Mouse (Mus musculus): ENCODE results near the gene Nsun5. TPM values are rescaled to one million over a fixed set of nuclear protein-coding genes. Genes with fewer than 3 reads are reported as not detected.
A peak's percentile ranks its signal among the peaks of the same experiment; 100 is the strongest.

The Nsun5 gene
- polyA plus RNA-seq, 1 experiment from 2014 or later: 32.1 TPM

- 88% methylated on average over 7 of the region's 7 CpGs for WGBS
- Histone ChIP-seq H3K4me3 (ENCODE audit: low read length) (no peak overlapping the region), H3K9me3 (ENCODE audit: control insufficient read depth, low read length) (no peaks in the 10 kb centered on the region), H3K36me3 (ENCODE audit: control insufficient read depth, insufficient read depth, low read length) (peaks cover 80% of the 10 kb centered on the region), H3K4me1 (replicated peaks; ENCODE audit: control insufficient read depth, insufficient read depth, low read length) (no peaks in the 10 kb centered on the region), H3K9ac (ENCODE audit: low read length) (no peak overlapping the region), H3K27me3 (ENCODE audit: control insufficient read depth, insufficient read depth, low read depth, low read length) (no peaks in the 10 kb centered on the region), H3K4me2 (ENCODE audit: low read depth, low read length) (no peak overlapping the region), H3K27ac (ENCODE audit: low read length) (no peak overlapping the region)
- no peak for ATAC-seq (ENCODE audit: low read depth)
Measured at GRCm38 (mm10) chr5:135382746-135383145, 13.0 kb downstream of the Nsun5 start.

GRCm38 (mm10) chr5:135383771-135384170 lies 14.0 kb downstream of the Nsun5 start:
- Histone ChIP-seq H3K9me3 (ENCODE audit: control insufficient read depth, low read length) (no peaks in the 10 kb centered on the region), H3K27ac (ENCODE audit: low read length) (no peak overlapping the region), H3K9ac (ENCODE audit: low read length) (no peak overlapping the region), H3K4me3 (ENCODE audit: low read length) (no peak overlapping the region), H3K27me3 (ENCODE audit: control insufficient read depth, insufficient read depth, low read depth, low read length) (no peaks in the 10 kb centered on the region), H3K36me3 (ENCODE audit: control insufficient read depth, insufficient read depth, low read length) (peaks cover 80% of the 10 kb centered on the region), H3K4me1 (replicated peaks; ENCODE audit: control insufficient read depth, insufficient read depth, low read length) (no peaks in the 10 kb centered on the region), H3K4me2 (ENCODE audit: low read depth, low read length) (no peak overlapping the region)
- no peak for ATAC-seq (ENCODE audit: low read depth)
- 79% methylated on average over 10 of the region's 10 CpGs for whole genome bisulfite sequencing

DNA sequence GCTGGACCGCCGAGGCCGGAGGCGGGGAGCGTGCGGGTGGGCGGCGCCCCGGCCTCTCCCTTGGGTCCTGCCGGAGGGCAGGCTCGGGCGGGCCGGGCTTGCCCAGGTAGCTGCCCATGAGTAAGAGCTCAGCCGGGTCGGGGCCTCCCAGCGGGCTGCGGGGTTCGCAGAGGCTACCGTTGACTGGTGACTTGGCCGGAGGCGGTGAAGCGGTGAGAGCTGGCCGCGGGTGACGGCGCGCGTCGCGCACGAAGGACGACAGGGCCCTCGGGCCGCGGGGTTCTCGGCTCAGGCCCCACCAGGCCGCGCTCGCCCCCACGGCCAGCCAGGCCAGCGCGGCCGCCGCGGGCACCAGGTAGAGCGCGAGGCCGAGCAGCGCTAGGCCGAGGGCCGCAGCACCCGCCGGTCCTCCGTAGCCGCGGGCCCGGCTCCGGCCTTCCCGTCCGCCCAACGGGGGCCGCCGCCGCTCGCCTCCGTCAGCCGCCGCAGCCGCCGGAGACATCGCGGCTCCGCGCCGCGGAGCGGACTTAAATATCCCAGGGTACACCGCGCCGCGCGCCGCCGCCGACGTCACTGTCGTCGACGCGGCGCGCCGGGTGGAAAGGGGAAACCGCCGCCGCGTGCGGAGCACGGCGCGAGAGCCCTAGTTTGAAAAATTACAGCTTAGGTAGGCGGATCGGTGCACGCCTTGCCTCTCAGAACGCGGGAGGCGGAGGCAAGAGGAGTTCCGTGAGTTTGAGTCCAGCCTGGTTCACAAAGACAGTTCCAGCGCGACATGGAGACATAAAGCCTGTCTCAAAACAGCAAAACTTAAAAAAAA lies 24.5 kb downstream of the Nsun5 start, which contains the start of gene Pom121:
Gene Pom121 (minus strand): TSS at position 543 of the 820 bp plus-strand sequence.
- peaks cover 18% of the 10 kb centered on the region for H3K36me3 ChIP-seq (ENCODE audit: control insufficient read depth, insufficient read depth, low read length)
- under 1% methylated on average over 98 of the region's 110 CpGs for WGBS
- H3K4me1 ChIP-seq (replicated peaks; ENCODE audit: control insufficient read depth, insufficient read depth, low read length): peaks cover 12% of the 10 kb centered on the region
- H3K4me3 ChIP-seq (ENCODE audit: low read length): peak within 1 kb of the TSS; percentile 97
- H3K4me2 ChIP-seq (ENCODE audit: low read depth, low read length): peak within 1 kb of the TSS; percentile 85
- H3K27ac ChIP-seq (ENCODE audit: low read length): peak within 1 kb of the TSS; percentile 85
- H3K27me3 ChIP-seq (ENCODE audit: control insufficient read depth, insufficient read depth, low read depth, low read length): no peaks in the 10 kb centered on the region
- H3K9me3 ChIP-seq (ENCODE audit: control insufficient read depth, low read length): no peaks in the 10 kb centered on the region
- peak within 1 kb of the TSS; percentile 99 for H3K9ac ChIP-seq (ENCODE audit: low read length)
- peak; percentile 94 for ATAC-seq (ENCODE audit: low read depth)

DNA sequence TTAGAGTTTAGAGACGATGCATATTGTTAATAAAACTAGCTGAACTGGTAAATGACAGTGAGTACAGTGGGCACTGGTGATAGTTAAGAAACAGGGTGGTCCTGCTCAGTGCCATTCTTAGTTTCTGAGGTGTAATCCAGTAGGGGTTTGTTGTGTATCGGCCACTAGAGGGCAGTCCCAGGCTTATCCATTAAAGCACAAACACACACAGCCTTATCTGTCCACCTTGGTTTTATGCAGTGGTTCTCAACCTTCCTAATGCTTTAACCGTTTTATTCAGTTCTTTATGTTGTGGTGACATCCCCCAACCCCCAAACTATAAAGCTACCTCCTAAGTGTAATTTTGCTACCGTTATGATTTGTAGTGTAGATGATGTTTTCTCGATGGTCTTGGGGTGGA lies 26.1 kb downstream of the Nsun5 start:
- H3K27me3 ChIP-seq (ENCODE audit: control insufficient read depth, insufficient read depth, low read depth, low read length): no peaks in the 10 kb centered on the region
- no peak for ATAC-seq (ENCODE audit: low read depth)
- peaks cover 12% of the 10 kb centered on the region for H3K4me1 ChIP-seq (replicated peaks; ENCODE audit: control insufficient read depth, insufficient read depth, low read length)
- 44% methylated on average over 5 of the region's 5 CpGs for WGBS
- peaks cover 12% of the 10 kb centered on the region for H3K36me3 ChIP-seq (ENCODE audit: control insufficient read depth, insufficient read depth, low read length)
- no peak overlapping the region for H3K4me3 ChIP-seq (ENCODE audit: low read length)
- no peaks in the 10 kb centered on the region for H3K9me3 ChIP-seq (ENCODE audit: control insufficient read depth, low read length)
- no peak overlapping the region for H3K27ac ChIP-seq (ENCODE audit: low read length)
- no peak overlapping the region for H3K4me2 ChIP-seq (ENCODE audit: low read depth, low read length)
- H3K9ac ChIP-seq (ENCODE audit: low read length): no peak overlapping the region

- WGBS: 40% methylated on average over 6 of the region's 6 CpGs
- H3K4me3 ChIP-seq (ENCODE audit: low read length): no peak overlapping the region
- H3K9me3 ChIP-seq (ENCODE audit: control insufficient read depth, low read length): no peaks in the 10 kb centered on the region
- H3K36me3 ChIP-seq (ENCODE audit: control insufficient read depth, insufficient read depth, low read length): no peaks in the 10 kb centered on the region
- ATAC-seq (ENCODE audit: low read depth): no peak
- no peak overlapping the region for H3K4me2 ChIP-seq (ENCODE audit: low read depth, low read length)
- H3K9ac ChIP-seq (ENCODE audit: low read length): no peak overlapping the region
- no peaks in the 10 kb centered on the region for H3K27me3 ChIP-seq (ENCODE audit: control insufficient read depth, insufficient read depth, low read depth, low read length)
- no peak overlapping the region for H3K27ac ChIP-seq (ENCODE audit: low read length)
- H3K4me1 ChIP-seq (replicated peaks; ENCODE audit: control insufficient read depth, insufficient read depth, low read length): peaks cover 4% of the 10 kb centered on the region
Measured at GRCm38 (mm10) chr5:135399382-135399781, 29.6 kb downstream of the Nsun5 start.

DNA sequence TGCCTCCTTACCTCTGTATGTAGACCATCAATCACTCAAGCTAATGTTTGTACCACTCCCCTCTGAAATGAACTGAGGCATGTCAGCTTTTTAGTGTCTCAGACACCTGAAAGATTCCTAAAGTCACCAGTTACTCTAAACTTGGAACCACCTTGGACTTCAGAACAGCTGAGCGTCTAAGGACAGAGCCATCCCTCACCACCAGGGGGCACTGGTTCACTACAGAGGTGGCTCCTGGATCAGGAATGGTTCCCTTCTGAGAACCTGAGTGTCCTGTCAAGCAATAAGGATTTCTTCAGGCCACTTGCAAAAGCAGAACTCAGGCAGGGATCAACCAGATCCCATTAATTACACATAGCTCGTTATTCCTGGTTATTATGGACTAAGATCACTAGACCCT lies 30.5 kb downstream of the Nsun5 start:
- H3K4me2 ChIP-seq (ENCODE audit: low read depth, low read length): no peak overlapping the region
- ATAC-seq (ENCODE audit: low read depth): peak; percentile 79
- WGBS: 3% methylated on average over 2 of the region's 2 CpGs
- no peaks in the 10 kb centered on the region for H3K4me1 ChIP-seq (replicated peaks; ENCODE audit: control insufficient read depth, insufficient read depth, low read length)
- H3K4me3 ChIP-seq (ENCODE audit: low read length): no peak overlapping the region
- H3K27me3 ChIP-seq (ENCODE audit: control insufficient read depth, insufficient read depth, low read depth, low read length): no peaks in the 10 kb centered on the region
- no peak overlapping the region for H3K9ac ChIP-seq (ENCODE audit: low read length)
- H3K36me3 ChIP-seq (ENCODE audit: control insufficient read depth, insufficient read depth, low read length): no peaks in the 10 kb centered on the region
- no peaks in the 10 kb centered on the region for H3K9me3 ChIP-seq (ENCODE audit: control insufficient read depth, low read length)
- H3K27ac ChIP-seq (ENCODE audit: low read length): no peak overlapping the region

DNA sequence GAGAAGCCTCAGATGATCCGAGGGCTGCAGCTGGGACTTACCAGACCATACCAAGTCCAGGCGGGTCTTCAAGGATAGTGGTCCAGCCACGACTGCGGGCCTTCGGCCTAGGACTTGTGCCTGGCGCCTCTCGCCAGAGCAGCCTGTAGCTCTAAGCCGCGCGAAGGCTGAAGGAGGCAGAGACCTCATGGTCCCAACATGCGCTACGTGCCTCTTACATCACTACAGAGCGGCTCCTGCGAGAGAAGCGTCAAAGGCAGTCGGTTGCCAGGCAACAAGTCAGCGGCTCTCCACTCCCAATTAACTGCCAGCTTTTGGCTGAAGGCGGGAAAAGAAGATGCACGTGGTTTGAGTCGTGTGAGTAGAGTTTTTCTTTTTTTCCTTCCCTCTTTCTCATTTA lies 34.9 kb downstream of the Nsun5 start:
- no peak overlapping the region for H3K27ac ChIP-seq (ENCODE audit: low read length)
- no peaks in the 10 kb centered on the region for H3K36me3 ChIP-seq (ENCODE audit: control insufficient read depth, insufficient read depth, low read length)
- peak; percentile 51; the same call in 1 of the 2 replicates for ATAC-seq (ENCODE audit: low read depth)
- no peaks in the 10 kb centered on the region for H3K4me1 ChIP-seq (replicated peaks; ENCODE audit: control insufficient read depth, insufficient read depth, low read length)
- WGBS: 35% methylated on average over 20 of the region's 20 CpGs
- no peak overlapping the region for H3K9ac ChIP-seq (ENCODE audit: low read length)
- no peak overlapping the region for H3K4me2 ChIP-seq (ENCODE audit: low read depth, low read length)
- H3K27me3 ChIP-seq (ENCODE audit: control insufficient read depth, insufficient read depth, low read depth, low read length): no peaks in the 10 kb centered on the region
- no peaks in the 10 kb centered on the region for H3K9me3 ChIP-seq (ENCODE audit: control insufficient read depth, low read length)
- H3K4me3 ChIP-seq (ENCODE audit: low read length): no peak overlapping the region

DNA sequence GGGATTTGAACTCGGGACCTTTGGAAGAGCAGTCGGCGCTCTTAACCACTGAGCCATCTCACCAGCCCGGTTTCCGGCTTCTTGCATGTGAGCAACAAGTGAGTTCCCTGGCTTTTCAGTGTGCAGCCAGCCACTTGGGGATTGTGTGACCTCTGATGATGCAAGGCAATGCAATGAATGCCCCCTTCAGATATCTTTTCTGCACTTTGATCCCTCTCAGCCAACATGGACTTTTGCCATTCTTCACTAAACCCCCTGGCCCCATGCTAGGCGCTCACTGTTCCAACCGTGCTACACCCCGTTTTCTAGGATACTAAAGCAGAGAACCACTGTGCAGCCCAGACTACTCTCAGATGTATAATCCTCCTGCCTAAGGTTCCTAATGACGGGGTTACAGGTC lies 35.7 kb downstream of the Nsun5 start:
- H3K4me1 ChIP-seq (replicated peaks; ENCODE audit: control insufficient read depth, insufficient read depth, low read length): no peaks in the 10 kb centered on the region
- no peak overlapping the region for H3K27ac ChIP-seq (ENCODE audit: low read length)
- no peak for ATAC-seq (ENCODE audit: low read depth)
- no peaks in the 10 kb centered on the region for H3K9me3 ChIP-seq (ENCODE audit: control insufficient read depth, low read length)
- no peaks in the 10 kb centered on the region for H3K36me3 ChIP-seq (ENCODE audit: control insufficient read depth, insufficient read depth, low read length)
- H3K4me2 ChIP-seq (ENCODE audit: low read depth, low read length): no peak overlapping the region
- 82% methylated on average over 9 of the region's 9 CpGs for WGBS
- no peak overlapping the region for H3K4me3 ChIP-seq (ENCODE audit: low read length)
- H3K27me3 ChIP-seq (ENCODE audit: control insufficient read depth, insufficient read depth, low read depth, low read length): no peaks in the 10 kb centered on the region
- H3K9ac ChIP-seq (ENCODE audit: low read length): no peak overlapping the region

GRCm38 (mm10) chr5:135408114-135408513 lies 38.4 kb downstream of the Nsun5 start:
- Histone ChIP-seq H3K9ac (ENCODE audit: low read length) (no peak overlapping the region), H3K4me2 (ENCODE audit: low read depth, low read length) (no peak overlapping the region), H3K4me3 (ENCODE audit: low read length) (no peak overlapping the region), H3K27ac (ENCODE audit: low read length) (no peak overlapping the region), H3K9me3 (ENCODE audit: control insufficient read depth, low read length) (no peaks in the 10 kb centered on the region), H3K36me3 (ENCODE audit: control insufficient read depth, insufficient read depth, low read length) (peaks cover 4% of the 10 kb centered on the region; the same call in 1 of the 2 replicates), H3K4me1 (replicated peaks; ENCODE audit: control insufficient read depth, insufficient read depth, low read length) (no peaks in the 10 kb centered on the region), H3K27me3 (ENCODE audit: control insufficient read depth, insufficient read depth, low read depth, low read length) (no peaks in the 10 kb centered on the region)
- 88% methylated on average over 4 of the region's 4 CpGs for WGBS
- ATAC-seq (ENCODE audit: low read depth): no peak

Data from lung, embryonic 16.5 days (tissue).